Mouse (Mus musculus) embryonic facial prominence, embryonic 13.5 days (tissue): ENCODE data around the gene Pcdh7. TPM values are rescaled to one million over a fixed set of nuclear protein-coding genes. Genes with fewer than 3 reads are reported as not detected.

Source experiments
- ATAC-seq: fragments of 200-750 bp; cut with Nextera tagmentation; 2 replicates; pipeline ENCODE4 v1.8.0; 2017; ENCODE audit warnings: low read depth; ENCODE audit not compliant: insufficient number of reproducible peaks, insufficient read depth, low FRiP score, low TSS enrichment
- H3K27ac ChIP-seq: fragments of 300-500 bp; sonication (generic); 2 replicates; pipeline ENCODE4 v1.5.1; 2015; ENCODE audit warnings: moderate library complexity, mild to moderate bottlenecking, inconsistent platforms
- H3K27me3 ChIP-seq: fragments of 300-500 bp; sonication (generic); 2 replicates; pipeline ENCODE4 v1.6.1; 2015; ENCODE audit warnings: mild to moderate bottlenecking, inconsistent platforms
- H3K36me3 ChIP-seq: fragments of 300-500 bp; sonication (generic); 2 replicates; pipeline ENCODE4 v1.6.1; 2015; ENCODE audit warnings: mild to moderate bottlenecking, inconsistent platforms
- H3K4me1 ChIP-seq: fragments of 300-500 bp; sonication (generic); 2 replicates; pipeline ENCODE4 v1.6.1; 2015; ENCODE audit warnings: inconsistent platforms
- H3K4me2 ChIP-seq: fragments of 300-500 bp; sonication (generic); 2 replicates; pipeline ENCODE4 v1.6.1; 2015; ENCODE audit warnings: moderate library complexity, mild to moderate bottlenecking, inconsistent platforms
- H3K4me3 ChIP-seq: fragments of 300-500 bp; sonication (generic); 2 replicates; pipeline ENCODE4 v1.5.1; 2015; ENCODE audit warnings: mild to moderate bottlenecking, inconsistent platforms
- H3K9ac ChIP-seq: fragments of 300-500 bp; sonication (generic); 2 replicates; pipeline ENCODE4 v1.6.1; 2015; ENCODE audit warnings: mild to moderate bottlenecking, inconsistent platforms
- H3K9me3 ChIP-seq: fragments of 300-500 bp; sonication (generic); 2 replicates; pipeline ENCODE4 v1.6.1; 2016; ENCODE audit warnings: inconsistent platforms
- WGBS: fragments of 180-500 bp; shearing (Covaris S2); methylation state at CpG from one replicate; pipeline ENCODE4 v1.1.7; 2015; ENCODE audit warnings: mixed read lengths; 5-methylcytosine and 5-hydroxymethylcytosine counted together
- polyA plus RNA-seq: library from polyadenylated mRNA; unstranded; fragments of >200 nt; fragmentation: Nextera tagmentation; extraction: Ambion mirVana; gene quantifications from 2 replicates; pipeline ENCODE4 v1.2.1, GENCODE M21; 2015

The Pcdh7 gene
- polyA plus RNA-seq, 1 experiment from 2014 or later: 14.3 TPM

DNA sequence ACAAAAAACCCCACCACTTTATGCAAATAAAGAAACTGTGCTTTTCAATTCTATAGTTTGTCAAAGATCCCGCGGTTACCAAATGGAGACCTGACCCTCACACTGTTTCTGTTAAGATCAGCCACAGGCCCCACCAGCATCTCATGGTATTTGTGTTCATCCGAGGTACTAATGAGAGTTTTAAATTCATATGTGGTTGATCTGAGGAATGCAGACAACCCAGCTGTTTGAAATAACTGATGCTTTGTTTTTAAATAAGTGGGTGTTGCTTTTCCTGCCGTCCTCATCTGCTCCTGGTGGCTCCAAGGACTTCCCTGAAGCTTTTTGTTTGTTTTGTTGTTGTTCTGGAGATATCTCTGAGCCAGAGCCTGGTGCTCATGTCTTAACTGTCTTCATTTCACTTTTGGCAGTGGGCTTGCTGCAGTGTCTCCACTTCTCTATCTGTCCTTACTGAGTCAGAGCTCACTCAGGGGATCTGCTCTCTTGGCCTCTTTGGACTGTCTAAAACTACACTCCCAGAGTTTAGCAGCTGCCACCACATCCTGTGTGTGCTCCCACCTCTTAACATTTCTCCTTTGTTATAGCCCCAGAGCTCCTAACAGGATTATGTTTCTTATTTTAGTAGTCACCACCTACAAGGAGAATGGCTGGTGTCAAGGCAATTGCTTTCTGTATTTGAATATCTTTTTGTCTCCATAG, 39.1 kb downstream of the Pcdh7 start:
- WGBS: 28% methylated on average over 4 of the region's 4 CpGs
- Histone ChIP-seq H3K9ac (no peak overlapping the region), H3K4me2 (no peak overlapping the region), H3K36me3 (no peaks in the 10 kb centered on the region), H3K4me3 (no peak overlapping the region), H3K4me1 (peaks cover 17% of the 10 kb centered on the region), H3K27ac (peak overlapping the region; percentile 49; the same call in 1 of the 2 replicates), H3K9me3 (no peaks in the 10 kb centered on the region), H3K27me3 (no peaks in the 10 kb centered on the region)
- no peak for ATAC-seq

DNA sequence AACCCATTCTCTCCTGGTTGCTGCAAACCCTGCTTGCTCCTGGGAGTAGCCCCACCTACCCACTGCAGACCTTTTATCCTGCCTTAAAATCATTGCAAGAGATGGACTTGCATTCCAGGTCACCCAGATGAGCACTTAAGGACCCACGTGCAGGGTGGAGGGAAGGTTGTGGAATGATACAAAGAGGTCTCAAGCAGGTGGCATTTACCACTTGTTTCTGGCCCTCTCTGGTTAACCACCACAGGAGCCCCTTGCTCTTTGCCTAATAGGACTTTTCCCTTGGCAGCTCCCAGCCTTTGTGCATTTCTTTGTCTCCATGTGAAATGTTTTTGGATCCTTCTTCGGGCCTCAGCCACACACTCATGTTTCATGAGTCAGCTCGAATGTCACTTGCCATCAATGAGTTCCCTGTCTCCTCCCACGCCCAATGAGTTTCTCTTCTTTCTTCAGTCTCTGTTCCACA, 39.7 kb downstream of the Pcdh7 start:
- no peak overlapping the region for H3K4me3 ChIP-seq
- H3K4me2 ChIP-seq: no peak overlapping the region
- H3K27ac ChIP-seq: no peak overlapping the region; the same call in 1 of the 2 replicates
- no peak overlapping the region for H3K9ac ChIP-seq
- H3K9me3 ChIP-seq: no peaks in the 10 kb centered on the region
- H3K4me1 ChIP-seq: peaks cover 17% of the 10 kb centered on the region
- H3K27me3 ChIP-seq: no peaks in the 10 kb centered on the region
- H3K36me3 ChIP-seq: no peaks in the 10 kb centered on the region
- WGBS: 23% methylated on average over 4 of the region's 4 CpGs
- peak; percentile 59; the same call in 1 of the 2 replicates for ATAC-seq

DNA sequence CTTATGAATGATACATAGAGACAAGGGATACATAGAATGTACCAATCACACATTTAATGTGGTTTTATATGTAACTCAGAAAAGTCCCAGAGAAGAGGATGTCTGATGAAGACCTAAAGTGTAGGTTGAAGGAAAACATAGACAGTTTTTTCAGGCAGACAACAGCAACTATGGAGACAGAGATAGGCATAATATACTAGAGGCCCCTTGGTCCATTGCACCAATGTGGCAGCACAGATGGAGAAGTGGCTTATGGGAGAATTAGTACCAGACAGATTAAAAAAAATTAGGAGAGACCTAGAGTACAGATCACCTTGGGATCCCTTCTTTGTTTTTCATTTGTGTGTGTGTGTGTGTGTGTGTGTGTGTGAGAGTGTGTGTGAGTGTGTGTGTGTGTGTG, 41.2 kb downstream of the Pcdh7 start:
- H3K27me3 ChIP-seq: no peaks in the 10 kb centered on the region

DNA sequence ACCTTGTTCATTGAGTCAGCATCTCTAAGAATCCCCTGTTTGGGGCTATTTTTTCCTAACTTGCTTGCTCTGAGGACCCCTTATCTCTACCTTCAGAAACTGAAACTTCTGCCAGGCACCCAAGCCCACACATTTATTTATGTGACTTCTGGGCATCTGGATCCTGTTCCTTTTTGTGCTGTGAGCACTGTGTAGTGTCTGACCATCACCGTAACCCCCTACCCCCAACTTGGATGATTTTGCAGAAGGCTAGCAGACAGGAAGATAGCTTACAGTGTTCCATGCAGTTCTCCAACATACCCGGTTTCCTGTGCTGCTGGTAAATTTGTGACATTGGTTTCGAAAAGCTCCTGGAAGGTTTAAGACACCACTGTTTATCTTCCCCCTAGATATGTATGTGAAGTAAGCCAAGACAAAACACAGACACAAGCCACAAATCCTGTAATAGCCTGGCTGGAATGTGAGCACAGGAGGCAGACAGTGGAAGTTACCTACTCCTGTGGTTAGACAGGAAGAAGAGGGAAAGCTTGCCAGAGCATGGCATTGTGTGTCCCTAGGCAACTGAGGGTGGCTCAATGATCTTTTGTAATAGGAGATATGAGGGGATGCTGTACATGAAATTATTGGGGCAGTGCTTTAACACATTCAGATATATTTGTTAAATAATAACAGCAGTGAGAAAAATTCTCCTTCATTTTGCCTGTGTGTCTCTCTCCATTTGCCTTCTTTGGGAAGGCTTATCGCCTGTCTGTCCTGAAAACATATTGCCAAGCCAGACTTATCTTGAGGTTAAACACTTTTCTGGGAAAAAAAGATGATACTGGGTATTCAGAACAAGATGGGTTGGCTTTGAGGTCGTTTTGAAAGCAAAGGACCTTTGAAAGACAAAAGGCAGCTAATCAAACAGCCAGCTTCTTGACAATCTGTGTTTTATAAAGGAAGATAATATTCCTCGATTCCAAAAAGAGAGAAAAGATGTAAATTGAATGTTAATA, 42.6 kb downstream of the Pcdh7 start:
- Histone ChIP-seq H3K9me3 (no peaks in the 10 kb centered on the region), H3K4me1 (peaks cover 17% of the 10 kb centered on the region), H3K9ac (no peak overlapping the region), H3K27me3 (no peaks in the 10 kb centered on the region), H3K27ac (no peak overlapping the region), H3K4me3 (no peak overlapping the region), H3K4me2 (no peak overlapping the region), H3K36me3 (no peaks in the 10 kb centered on the region)
- 55% methylated on average over 6 of the region's 6 CpGs for WGBS
- 0 out of 2 replicates have a peak, but pooled peaks have one; percentile 37 for ATAC-seq

More for the DNA sequence above, 41.2 kb downstream of the Pcdh7 start:
- ATAC-seq: no peak
- Histone ChIP-seq H3K4me3 (no peak overlapping the region), H3K27ac (no peak overlapping the region), H3K4me1 (peaks cover 17% of the 10 kb centered on the region), H3K4me2 (no peak overlapping the region), H3K9ac (no peak overlapping the region), H3K9me3 (no peaks in the 10 kb centered on the region), H3K36me3 (no peaks in the 10 kb centered on the region)

DNA sequence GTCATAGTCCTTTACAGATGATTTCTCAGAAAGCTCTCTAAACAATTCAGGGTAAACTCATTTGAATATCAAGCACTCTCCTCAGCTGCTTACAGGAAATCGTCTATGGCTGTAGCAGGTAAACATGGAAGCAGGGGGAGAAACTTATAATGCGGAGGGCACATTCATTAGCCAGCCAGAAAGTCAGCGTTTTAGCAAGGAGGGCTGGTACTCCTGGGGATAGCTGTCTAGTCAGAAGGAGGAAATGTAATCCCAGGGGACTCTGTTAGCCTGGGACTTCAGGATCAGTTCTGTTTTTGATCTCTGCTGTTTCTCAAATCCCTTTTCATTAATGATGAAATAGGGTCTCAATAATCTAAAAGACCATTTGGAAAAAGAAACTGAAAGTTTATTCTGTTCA, 47.6 kb downstream of the Pcdh7 start:
- WGBS: 27% methylated on average over 3 of the region's 3 CpGs
- H3K9me3 ChIP-seq: no peaks in the 10 kb centered on the region
- no peaks in the 10 kb centered on the region for H3K27me3 ChIP-seq
- no peak for ATAC-seq
- no peak overlapping the region for H3K27ac ChIP-seq
- H3K36me3 ChIP-seq: no peaks in the 10 kb centered on the region; the same call in 1 of the 2 replicates
- H3K4me3 ChIP-seq: no peak overlapping the region
- H3K4me2 ChIP-seq: no peak overlapping the region
- peaks cover 1% of the 10 kb centered on the region; the same call in 1 of the 2 replicates for H3K4me1 ChIP-seq
- no peak overlapping the region for H3K9ac ChIP-seq

- Histone ChIP-seq H3K9me3 (no peaks in the 10 kb centered on the region), H3K9ac (no peak overlapping the region), H3K27me3 (no peaks in the 10 kb centered on the region), H3K27ac (no peak overlapping the region), H3K4me2 (no peak overlapping the region), H3K36me3 (no peaks in the 10 kb centered on the region; the same call in 1 of the 2 replicates), H3K4me3 (no peak overlapping the region), H3K4me1 (no peaks in the 10 kb centered on the region)
- no peak for ATAC-seq
- 65% methylated on average over 3 of the region's 3 CpGs for WGBS
Observed at GRCm38 (mm10) chr5:57767346-57767745, 49.6 kb downstream of the Pcdh7 start.

GRCm38 (mm10) chr5:57768469-57769022, 50.8 kb downstream of the Pcdh7 start:
- Histone ChIP-seq H3K4me1 (no peaks in the 10 kb centered on the region), H3K4me2 (no peak overlapping the region), H3K27ac (no peak overlapping the region), H3K27me3 (no peaks in the 10 kb centered on the region), H3K36me3 (no peaks in the 10 kb centered on the region; the same call in 1 of the 2 replicates), H3K4me3 (no peak overlapping the region), H3K9me3 (no peaks in the 10 kb centered on the region), H3K9ac (no peak overlapping the region)
- WGBS: 56% methylated on average over 10 of the region's 10 CpGs
- ATAC-seq: no peak

DNA sequence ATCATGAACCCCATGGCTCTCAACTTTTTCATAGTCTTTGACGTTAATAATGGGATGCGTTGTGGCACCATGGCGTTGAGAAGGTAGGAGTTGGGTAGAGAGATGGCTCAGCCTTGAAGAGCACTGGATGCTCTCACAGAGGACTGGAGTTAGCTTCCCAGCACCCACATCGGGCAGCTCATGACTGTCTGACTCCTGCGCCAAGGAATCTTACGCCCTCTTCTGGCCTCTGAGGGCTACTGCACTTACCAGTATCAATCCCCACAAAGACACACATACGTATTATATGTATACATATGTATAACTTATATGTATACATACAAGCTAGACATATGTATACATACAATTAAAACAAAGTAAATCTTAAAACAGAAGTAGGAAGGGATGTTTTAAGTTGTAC, 51.9 kb downstream of the Pcdh7 start:
- H3K36me3 ChIP-seq: no peaks in the 10 kb centered on the region; the same call in 1 of the 2 replicates
- H3K4me1 ChIP-seq: no peaks in the 10 kb centered on the region
- H3K27ac ChIP-seq: no peak overlapping the region
- no peaks in the 10 kb centered on the region for H3K9me3 ChIP-seq
- no peak overlapping the region for H3K4me2 ChIP-seq
- ATAC-seq: no peak
- no peak overlapping the region for H3K9ac ChIP-seq
- no peak overlapping the region for H3K4me3 ChIP-seq
- no peaks in the 10 kb centered on the region for H3K27me3 ChIP-seq
- 94% methylated on average over 7 of the region's 7 CpGs for whole genome bisulfite sequencing

- Histone ChIP-seq H3K27ac (no peak overlapping the region), H3K4me1 (no peaks in the 10 kb centered on the region), H3K4me3 (no peak overlapping the region), H3K27me3 (no peaks in the 10 kb centered on the region), H3K9ac (no peak overlapping the region), H3K9me3 (no peaks in the 10 kb centered on the region), H3K36me3 (no peaks in the 10 kb centered on the region; the same call in 1 of the 2 replicates), H3K4me2 (no peak overlapping the region)
- ATAC-seq: no peak
- WGBS: 72% methylated on average over 3 of the region's 3 CpGs
Observed at GRCm38 (mm10) chr5:57770364-57770763, 52.6 kb downstream of the Pcdh7 start.

- no peak overlapping the region for H3K4me3 ChIP-seq
- H3K9ac ChIP-seq: no peak overlapping the region
- WGBS: 73% methylated on average over 6 of the region's 6 CpGs
- no peaks in the 10 kb centered on the region for H3K9me3 ChIP-seq
- no peaks in the 10 kb centered on the region for H3K27me3 ChIP-seq
- H3K4me2 ChIP-seq: no peak overlapping the region
- ATAC-seq: no peak
- H3K27ac ChIP-seq: no peak overlapping the region
- no peaks in the 10 kb centered on the region for H3K4me1 ChIP-seq
- H3K36me3 ChIP-seq: no peaks in the 10 kb centered on the region; the same call in 1 of the 2 replicates
Observed at GRCm38 (mm10) chr5:57771122-57771521, 53.4 kb downstream of the Pcdh7 start.

DNA sequence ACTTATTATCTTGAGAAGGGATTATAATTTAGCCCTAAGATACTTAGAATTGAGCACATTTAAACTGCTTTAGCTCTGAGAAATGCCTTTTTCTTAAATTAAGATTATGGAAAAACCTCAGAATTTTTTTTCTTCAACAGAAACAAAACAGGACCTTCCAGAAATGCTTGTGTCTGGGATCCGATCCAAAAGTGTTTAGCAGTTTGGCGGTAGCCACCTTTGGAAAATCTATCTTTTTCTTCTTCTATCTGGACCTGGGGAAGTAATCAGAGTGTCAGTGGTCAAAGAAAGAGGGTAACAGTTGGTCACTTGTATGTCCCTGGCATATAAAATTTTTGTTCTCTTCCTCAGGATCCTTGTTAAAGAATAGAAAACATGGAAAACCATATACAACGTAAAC, 54.9 kb downstream of the Pcdh7 start:
- no peak overlapping the region for H3K9ac ChIP-seq
- ATAC-seq: no peak

More for the DNA sequence above, 54.9 kb downstream of the Pcdh7 start:
- Histone ChIP-seq H3K36me3 (no peaks in the 10 kb centered on the region; the same call in 1 of the 2 replicates), H3K9me3 (no peaks in the 10 kb centered on the region), H3K27ac (no peak overlapping the region), H3K4me3 (no peak overlapping the region), H3K4me1 (no peaks in the 10 kb centered on the region), H3K4me2 (no peak overlapping the region), H3K27me3 (no peaks in the 10 kb centered on the region)
- WGBS: 72% methylated on average over 3 of the region's 3 CpGs
